Mouse (Mus musculus) midbrain, postnatal 0 days (tissue): ENCODE results near the gene Lenep. TPM values are rescaled to one million over a fixed set of nuclear protein-coding genes. Genes with fewer than 3 reads are reported as not detected.

Experiments
- ATAC-seq: fragments of 200-750 bp; cut with Nextera tagmentation; 2 replicates; pipeline ENCODE4 v1.8.0; 2017; ENCODE audit warnings: moderate number of reproducible peaks, mild to moderate bottlenecking, moderate TSS enrichment, moderate library complexity; ENCODE audit not compliant: low FRiP score
- DNase-seq: peaks from one replicate; pipeline ENCODE4 v3.0.0-alpha.2; 2015; ENCODE audit warnings: low spot score
- H3K27ac ChIP-seq: fragments of 300-500 bp; sonication (generic); 2 replicates; pipeline ENCODE4 v1.5.1; 2014; ENCODE audit warnings: low read depth, mild to moderate bottlenecking, low read length, mixed read lengths
- H3K27me3 ChIP-seq: fragments of 300-500 bp; sonication (generic); 2 replicates; pipeline ENCODE4 v1.6.1; 2014; ENCODE audit warnings: low read length, control low read depth, mixed read lengths; ENCODE audit not compliant: insufficient read depth
- H3K36me3 ChIP-seq: fragments of 300-500 bp; sonication (generic); 2 replicates; pipeline ENCODE4 v1.6.1; 2014; ENCODE audit warnings: low read length, control low read depth, mixed read lengths; ENCODE audit not compliant: insufficient read depth
- H3K4me1 ChIP-seq: fragments of 300-500 bp; sonication (generic); 2 replicates; pipeline ENCODE4 v1.6.1; 2014; ENCODE audit warnings: mild to moderate bottlenecking, control low read depth, antibody characterized with exemption, low read length, mixed read lengths; ENCODE audit not compliant: insufficient read depth
- H3K4me2 ChIP-seq: fragments of 300-500 bp; sonication (generic); 2 replicates; pipeline ENCODE4 v1.6.1; 2014; ENCODE audit warnings: low read depth, mild to moderate bottlenecking, low read length, mixed read lengths; ENCODE audit not compliant: poor library complexity, severe bottlenecking
- H3K4me3 ChIP-seq: fragments of 300-500 bp; sonication (generic); 2 replicates; pipeline ENCODE4 v1.5.1; 2014; ENCODE audit warnings: low read depth, mild to moderate bottlenecking, low read length, moderate library complexity
- H3K9ac ChIP-seq: fragments of 300-500 bp; sonication (generic); replicated peaks from 2 replicates; pipeline ENCODE4 v1.6.1; 2014; ENCODE audit warnings: mild to moderate bottlenecking, low read length, moderate library complexity, mixed read lengths; ENCODE audit not compliant: poor library complexity, severe bottlenecking
- H3K9me3 ChIP-seq: fragments of 300-500 bp; sonication (generic); 2 replicates; pipeline ENCODE4 v1.6.1; 2016; ENCODE audit warnings: low read length, control low read depth
- CTCF ChIP-seq: IDR thresholded peaks from 2 replicates; pipeline ENCODE4 v1.5.1; 2016; ENCODE audit warnings: antibody characterized with exemption, mild to moderate bottlenecking
- WGBS: fragments of 180-500 bp; shearing (Covaris S2); extraction: QIAGEN DNeasy Blood & Tissue Kit; methylation state at CpG from one replicate; pipeline ENCODE4 v1.1.7; 2014; 5-methylcytosine and 5-hydroxymethylcytosine counted together
- polyA plus RNA-seq: library from polyadenylated mRNA; unstranded; fragments of >200 nt; fragmentation: Nextera tagmentation; extraction: Ambion mirVana; gene quantifications from 2 replicates; pipeline ENCODE4 v1.2.1, GENCODE M21; 2015
- total RNA-seq: library from RNA; depleted of rRNA; stranded (reverse); fragments of >200 nt; gene quantifications from 2 replicates; pipeline ENCODE4 v1.2.3, GENCODE M21; 2014

Lenep gene
- total and polyA plus RNA-seq, 2 experiments from 2014 or later = 1.8 TPM; not detected in 1

- Histone ChIP-seq H3K27me3 (no peaks in the 10 kb centered on the region), H3K9me3 (no peaks in the 10 kb centered on the region), H3K4me3 (no peak overlapping the region), H3K36me3 (peaks cover 4% of the 10 kb centered on the region; the same call in 1 of the 2 replicates), H3K27ac (no peak overlapping the region), H3K9ac (no peak overlapping the region), H3K4me1 (peaks cover under 1% of the 10 kb centered on the region; the same call in 1 of the 2 replicates), H3K4me2 (no peak overlapping the region)
- DNase-seq = no peak
- TF ChIP-seq CTCF = no peak
- ATAC-seq = no peak
- 80% methylated on average over 4 of the region's 4 CpGs for WGBS
Observed at GRCm38 (mm10) chr3:89425876-89426275, 23.3 kb upstream of the Lenep start.

- Histone ChIP-seq H3K4me3 (no peak overlapping the region), H3K27ac (no peak overlapping the region), H3K4me1 (no peaks in the 10 kb centered on the region), H3K9ac (no peak overlapping the region), H3K9me3 (no peaks in the 10 kb centered on the region), H3K4me2 (no peak overlapping the region), H3K27me3 (no peaks in the 10 kb centered on the region), H3K36me3 (peaks cover 4% of the 10 kb centered on the region; the same call in 1 of the 2 replicates)
- DNase-seq (no peak), ATAC-seq (no peak)
- no peak for TF ChIP-seq CTCF
- WGBS = 92% methylated on average over 5 of the region's 5 CpGs
Observed at GRCm38 (mm10) chr3:89425141-89425525, 22.5 kb upstream of the Lenep start.

- H3K9ac ChIP-seq = no peak overlapping the region
- H3K9me3 ChIP-seq = no peaks in the 10 kb centered on the region
- H3K4me2 ChIP-seq = no peak overlapping the region
- H3K4me3 ChIP-seq = no peak overlapping the region
- no peaks in the 10 kb centered on the region for H3K4me1 ChIP-seq
- H3K36me3 ChIP-seq = peaks cover 4% of the 10 kb centered on the region; the same call in 1 of the 2 replicates
- no peak for ATAC-seq
- no peaks in the 10 kb centered on the region for H3K27me3 ChIP-seq
- no peak overlapping the region for H3K27ac ChIP-seq
- TF ChIP-seq CTCF = no peak
- no peak for DNase-seq
- WGBS = 90% methylated on average over 5 of the region's 5 CpGs
Observed at GRCm38 (mm10) chr3:89424416-89425140, 22.0 kb upstream of the Lenep start.

GRCm38 (mm10) chr3:89422556-89423205 lies 20.1 kb upstream of the Lenep start:
- Histone ChIP-seq H3K4me3 (no peak overlapping the region), H3K27me3 (no peaks in the 10 kb centered on the region), H3K9me3 (no peaks in the 10 kb centered on the region), H3K27ac (no peak overlapping the region), H3K36me3 (peaks cover 4% of the 10 kb centered on the region; the same call in 1 of the 2 replicates), H3K4me2 (peak overlapping the region; percentile 60), H3K9ac (0 out of 2 replicates have a peak overlapping the region, but pooled peaks have one; percentile 51), H3K4me1 (no peaks in the 10 kb centered on the region)
- DNase-seq (no peak), ATAC-seq (no peak)
- TF ChIP-seq CTCF = no peak
- 76% methylated on average over 6 of the region's 6 CpGs for WGBS

- H3K27me3 ChIP-seq = no peaks in the 10 kb centered on the region
- DNase-seq (peak; percentile 21), ATAC-seq (no peak)
- H3K9ac ChIP-seq = peak overlapping the region; percentile 51
- peak overlapping the region; percentile 35 for H3K4me3 ChIP-seq
- no peaks in the 10 kb centered on the region for H3K4me1 ChIP-seq
- no peak for TF ChIP-seq CTCF
- H3K9me3 ChIP-seq = no peaks in the 10 kb centered on the region
- no peaks in the 10 kb centered on the region; the same call in 1 of the 2 replicates for H3K36me3 ChIP-seq
- 12% methylated on average over 22 of the region's 22 CpGs for WGBS
- peak overlapping the region; percentile 60 for H3K4me2 ChIP-seq
- H3K27ac ChIP-seq = no peak overlapping the region; the same call in 1 of the 2 replicates
Observed at GRCm38 (mm10) chr3:89421810-89422473, 19.3 kb upstream of the Lenep start.
